Mouse (Mus musculus): ENCODE measurements around the gene Ahnak.

DNA sequence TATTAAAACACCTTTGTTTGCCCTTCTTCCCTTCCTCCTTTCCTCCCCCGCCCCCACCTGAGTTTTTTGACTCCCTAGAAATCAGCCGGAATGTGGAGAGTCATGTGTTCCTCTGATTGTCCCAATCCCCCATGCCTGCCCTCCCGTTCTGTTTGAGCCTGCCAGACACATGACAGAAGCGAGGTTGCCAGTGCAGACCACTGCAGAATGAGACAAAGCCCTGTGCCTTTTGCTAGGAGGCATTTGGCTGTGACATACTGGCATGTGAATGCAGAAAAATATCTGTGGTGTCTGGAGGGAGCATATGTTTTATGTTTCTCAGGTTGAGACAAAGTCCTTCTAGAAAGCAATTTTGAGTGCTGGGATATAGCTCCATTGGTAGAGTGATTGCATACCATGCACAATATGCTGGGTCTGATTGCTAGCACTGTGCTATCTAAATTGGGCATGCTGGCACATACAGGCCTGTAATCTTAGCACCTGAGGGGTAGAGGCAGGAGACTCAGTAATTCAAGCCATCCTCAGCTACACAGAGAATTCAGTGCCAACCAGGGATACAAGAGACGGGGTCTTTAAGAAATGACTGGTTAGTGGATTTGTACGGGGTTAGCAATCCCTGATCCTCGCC lies 43.5 kb downstream of the Ahnak start:
- TF ChIP-seq CTCF (IDR thresholded peaks at IDR 0.05; ENCODE audit: low read depth) (no peak), EP300 (optimal IDR thresholded peaks at IDR 0.05) (no peak)
